Mouse (Mus musculus): Measurements from ENCODE around the gene Scrt2.

Scrt2 gene

DNA sequence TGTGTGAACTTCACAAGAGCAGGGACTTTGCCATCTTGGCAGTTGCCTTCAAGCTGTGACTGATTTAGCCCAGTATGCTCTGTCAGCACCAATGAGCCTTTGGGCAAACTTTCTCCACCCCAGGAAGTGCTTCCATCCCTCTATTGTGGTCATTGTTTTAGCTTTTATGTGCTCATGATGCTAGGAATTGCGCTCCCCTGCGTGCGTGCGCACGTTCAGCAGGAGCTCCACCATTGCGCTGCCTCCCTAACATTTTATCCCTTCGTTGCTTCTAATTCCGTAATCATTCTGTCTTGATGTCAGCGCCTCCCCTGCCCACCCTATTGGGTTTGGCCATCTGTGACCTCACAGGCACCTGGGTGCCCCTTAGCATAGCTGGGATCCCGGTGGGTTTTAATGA lies 25.3 kb downstream of the Scrt2 start:
- WGBS, result 96% methylated on average over 10 of the region's 10 CpGs

GRCm38 (mm10) chr2:152108702-152109101 lies 27.4 kb downstream of the Scrt2 start:
- 58% methylated on average over 7 of the region's 7 CpGs for whole genome bisulfite sequencing

DNA sequence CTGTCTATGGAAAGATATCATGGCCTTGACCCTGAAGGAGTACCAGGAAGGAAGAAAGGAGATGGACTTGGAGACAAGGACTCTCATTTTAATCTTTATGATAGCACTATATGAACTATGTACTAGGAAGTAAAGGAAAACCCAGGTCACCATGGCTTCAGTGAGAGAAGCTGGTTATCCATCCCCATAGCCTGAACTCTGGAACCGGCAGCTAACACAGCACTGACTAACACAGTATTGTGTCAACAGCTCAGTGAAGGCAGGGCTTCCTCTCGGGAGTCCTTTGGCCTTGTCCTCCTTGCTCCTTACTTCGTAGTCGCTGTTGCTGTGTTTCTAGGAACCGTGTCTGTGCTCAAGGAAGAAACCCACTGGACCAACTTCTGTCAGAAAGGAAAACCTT lies 28.1 kb downstream of the Scrt2 start:
- WGBS, result 92% methylated on average over 5 of the region's 5 CpGs

- WGBS, result 13% methylated on average over 2 of the region's 2 CpGs
Measured at GRCm38 (mm10) chr2:152111311-152111710, 30.0 kb downstream of the Scrt2 start.

- WGBS, result 9% methylated on average over 7 of the region's 7 CpGs
Measured at GRCm38 (mm10) chr2:152111920-152112319, 30.6 kb downstream of the Scrt2 start.

DNA sequence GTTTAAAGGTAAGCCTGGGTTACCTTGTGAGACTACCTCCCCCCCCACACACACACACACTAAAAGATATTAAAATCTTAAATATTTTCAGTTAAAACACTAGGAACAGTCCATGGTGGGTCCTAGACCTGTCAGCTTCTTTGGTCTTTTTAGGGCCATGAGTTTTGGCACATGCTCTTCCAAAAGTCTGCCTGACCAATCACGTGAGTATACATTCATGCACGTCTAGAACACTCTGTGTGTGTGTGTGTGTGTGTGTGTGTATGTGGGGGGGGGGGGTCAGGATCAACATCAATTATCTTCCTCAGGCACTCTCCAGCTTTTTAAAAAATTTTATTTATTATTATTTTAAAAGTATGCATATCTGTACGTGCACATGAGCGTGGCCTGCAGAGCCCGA lies 31.2 kb downstream of the Scrt2 start:
- 56% methylated on average over 5 of the region's 5 CpGs for WGBS

DNA sequence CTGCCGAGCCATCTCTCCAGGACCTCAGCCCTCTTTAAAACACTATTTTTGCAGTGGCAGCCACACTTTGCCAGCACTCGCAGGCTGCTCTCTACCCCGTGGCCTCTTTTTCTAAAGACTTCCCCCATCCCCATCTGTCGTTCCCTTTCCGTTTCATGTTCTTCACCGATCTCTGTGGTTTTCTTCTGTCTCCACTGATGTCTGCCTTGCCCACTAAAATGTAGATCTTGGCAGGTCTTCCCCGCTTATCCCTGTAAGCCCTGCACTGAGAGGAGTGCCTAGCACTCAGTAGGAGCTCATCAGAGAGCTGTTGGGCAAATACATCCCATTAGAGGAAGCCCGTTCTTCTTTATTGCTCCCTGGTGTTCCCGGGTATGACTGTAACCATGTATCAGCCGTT lies 31.6 kb downstream of the Scrt2 start:
- 46% methylated on average over 10 of the region's 10 CpGs for WGBS

DNA sequence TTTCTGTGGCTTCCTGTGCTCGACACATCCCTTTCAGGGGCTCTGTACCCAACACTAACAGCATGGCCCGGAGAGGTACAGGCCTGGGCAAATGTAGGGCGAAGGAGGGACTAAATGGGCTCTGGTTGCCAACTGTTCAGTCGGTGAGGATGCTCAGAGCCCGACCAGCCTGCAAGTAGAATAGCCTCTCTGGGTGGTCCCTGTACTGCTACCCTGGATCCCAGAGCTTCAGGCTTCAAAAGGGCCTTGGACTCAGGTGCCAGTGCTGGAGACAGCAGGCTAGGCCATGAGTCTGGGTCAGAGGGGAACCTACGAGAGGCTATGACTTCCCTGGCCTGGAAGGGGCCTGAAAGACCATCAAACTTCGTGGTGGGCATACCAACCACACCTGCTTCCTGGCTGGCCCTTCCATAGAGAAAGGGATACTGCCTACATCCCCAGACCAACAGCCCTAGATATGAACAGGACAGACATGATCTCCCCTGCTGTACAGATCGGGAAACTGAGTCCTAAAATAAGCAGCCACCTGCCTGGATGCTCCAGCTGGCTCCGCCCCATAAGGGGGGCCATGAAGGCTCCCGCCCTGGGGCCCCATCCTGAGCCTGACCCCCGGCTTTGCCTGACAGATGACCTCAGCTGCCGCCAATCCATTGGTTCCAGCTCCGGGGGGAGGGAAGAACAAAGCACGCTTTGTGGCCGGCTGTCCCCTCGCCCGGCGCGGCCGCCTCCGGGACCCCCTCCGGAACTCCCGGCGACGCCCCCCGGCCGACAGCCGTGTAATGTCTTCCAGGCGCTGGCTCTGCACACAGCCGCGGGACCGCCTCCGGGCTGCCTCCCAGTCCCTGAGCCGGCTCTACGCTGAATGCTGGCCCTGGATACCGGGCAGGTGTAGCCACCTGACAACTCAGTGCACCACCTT lies 33.0 kb downstream of the Scrt2 start:
- WGBS, result 21% methylated on average over 36 of the region's 36 CpGs

DNA sequence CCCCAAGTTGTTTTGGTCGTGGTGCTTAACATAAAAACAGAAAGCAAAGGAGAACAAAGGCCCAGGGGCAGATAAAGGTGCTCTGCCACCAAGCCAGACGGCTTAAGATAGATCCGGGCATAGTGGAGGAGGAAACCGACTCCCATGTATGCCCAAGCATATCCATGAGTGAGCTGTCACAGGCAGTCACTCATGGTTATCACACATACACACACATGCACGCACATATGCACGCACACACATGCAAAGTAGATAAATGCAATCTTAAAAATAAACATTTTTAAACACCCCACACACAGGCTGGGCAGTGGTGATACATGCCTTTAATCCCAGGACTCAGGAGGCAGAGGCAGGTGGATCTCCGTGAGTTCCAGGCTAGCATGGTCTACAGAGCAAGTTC lies 36.4 kb downstream of the Scrt2 start:
- 90% methylated on average over 7 of the region's 7 CpGs for WGBS

DNA sequence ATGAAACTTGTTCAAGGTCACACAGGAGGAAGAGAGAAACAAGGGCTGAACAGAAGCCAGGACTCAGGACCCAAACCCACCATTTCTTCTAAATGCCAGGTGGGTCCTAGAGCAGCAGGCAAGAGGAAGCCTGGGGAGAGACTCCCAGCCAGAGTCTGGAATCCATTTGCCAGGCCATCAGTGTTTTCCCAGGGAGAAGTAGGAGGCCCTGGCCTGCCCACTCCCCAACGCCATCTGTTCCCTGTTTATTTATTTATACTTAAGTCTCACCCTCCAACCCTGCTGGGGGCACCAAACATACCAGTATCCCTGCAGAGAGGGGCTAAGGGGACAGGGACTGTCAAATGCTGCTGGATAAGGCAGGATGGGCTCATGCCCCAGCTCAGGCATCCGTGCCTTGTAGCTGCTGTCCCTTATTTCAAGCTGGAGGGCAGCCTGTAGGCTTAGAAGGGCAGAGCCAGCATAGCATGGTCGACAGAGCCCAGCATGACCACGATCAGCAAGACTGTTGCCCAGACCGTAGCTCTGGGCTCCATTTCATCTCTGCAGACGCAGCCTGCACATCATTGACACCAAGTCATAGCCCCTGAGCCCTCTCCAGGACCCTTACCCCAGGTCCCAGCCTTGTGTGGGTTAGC lies 38.0 kb downstream of the Scrt2 start:
- WGBS, result 67% methylated on average over 6 of the region's 6 CpGs

GRCm38 (mm10) chr2:152122896-152123295 lies 41.6 kb downstream of the Scrt2 start:
- WGBS, result 69% methylated on average over 9 of the region's 9 CpGs

- 82% methylated on average over 2 of the region's 2 CpGs for WGBS
Measured at GRCm38 (mm10) chr2:152128597-152128996, 47.3 kb downstream of the Scrt2 start.

DNA sequence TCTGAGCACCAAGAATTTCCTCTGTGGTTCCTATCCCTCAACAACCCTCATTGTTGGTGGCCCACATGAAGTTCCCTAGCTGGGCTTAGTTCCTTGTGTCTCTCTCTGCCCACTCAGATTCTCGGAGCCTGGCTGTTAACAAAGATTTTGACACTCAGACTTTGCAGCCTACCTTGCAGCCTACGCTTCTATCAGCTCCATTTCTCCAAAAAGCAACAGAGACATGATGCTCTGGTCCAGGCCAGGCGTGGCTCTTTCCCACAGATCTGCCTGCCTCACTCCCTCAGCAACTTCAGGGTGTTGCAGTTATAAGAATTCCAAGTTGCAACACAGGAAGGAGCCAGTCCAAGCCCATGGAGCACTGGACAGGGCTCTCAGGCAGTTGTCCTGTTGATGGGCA lies 48.4 kb downstream of the Scrt2 start:
- 43% methylated on average over 3 of the region's 3 CpGs for WGBS

- 68% methylated on average over 9 of the region's 9 CpGs for WGBS
Measured at GRCm38 (mm10) chr2:152132016-152132415, 50.7 kb downstream of the Scrt2 start.

- WGBS, result 64% methylated on average over 8 of the region's 8 CpGs
Measured at GRCm38 (mm10) chr2:152132691-152133090, 51.4 kb downstream of the Scrt2 start.

GRCm38 (mm10) chr2:152139191-152139987 lies 58.1 kb downstream of the Scrt2 start:
- 50% methylated on average over 10 of the region's 10 CpGs for WGBS

- 52% methylated on average over 11 of the region's 11 CpGs for WGBS
Measured at GRCm38 (mm10) chr2:152140941-152141340, 59.6 kb downstream of the Scrt2 start.

GRCm38 (mm10) chr2:152141491-152141890 lies 60.2 kb downstream of the Scrt2 start:
- 50% methylated on average over 1 of the region's 1 CpGs for WGBS

DNA sequence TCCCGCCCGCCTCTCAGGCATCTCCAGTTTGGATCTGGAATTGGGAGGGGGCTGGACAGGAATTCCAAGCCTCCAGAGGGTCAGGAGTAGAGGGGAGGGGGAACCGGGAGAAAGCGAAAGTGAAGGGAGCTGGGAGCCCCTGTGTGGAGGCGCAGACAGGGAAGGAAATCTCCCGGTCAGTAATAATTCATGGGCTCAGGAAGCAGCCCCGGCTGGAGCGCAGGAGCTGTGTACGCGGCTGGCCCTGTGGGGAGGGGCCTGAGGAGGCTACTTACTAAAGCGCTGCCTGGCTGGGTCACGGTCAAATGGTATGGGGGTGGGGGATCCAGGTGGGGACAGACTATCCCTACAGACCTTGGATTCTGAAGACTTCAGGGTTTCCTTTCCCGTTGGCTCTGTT lies 60.7 kb downstream of the Scrt2 start:
- WGBS, result 38% methylated on average over 13 of the region's 13 CpGs

- WGBS, result 26% methylated on average over 11 of the region's 11 CpGs
Measured at GRCm38 (mm10) chr2:152142571-152142970, 61.2 kb downstream of the Scrt2 start.

GRCm38 (mm10) chr2:152143279-152144157 lies 62.2 kb downstream of the Scrt2 start, which contains the start of gene Tcf15:
Gene Tcf15, plus strand, starts transcription at chr2:152143561.
- WGBS, result 2% methylated on average over 117 of the region's 118 CpGs
